Mouse (Mus musculus): ENCODE data around the gene Gm4131. TPM values are rescaled to one million over a fixed set of nuclear protein-coding genes. Genes with fewer than 3 reads are reported as not detected.
"Not testable (repeated sequence)": the region's sequence is repeated elsewhere in the genome, so short reads cannot be mapped to it uniquely, and the experiment has no call there.

The Gm4131 gene
- not detected in 2 replicates for polyA plus RNA-seq (2015; fragmentation: Nextera tagmentation; extraction: Ambion mirVana)

DNA sequence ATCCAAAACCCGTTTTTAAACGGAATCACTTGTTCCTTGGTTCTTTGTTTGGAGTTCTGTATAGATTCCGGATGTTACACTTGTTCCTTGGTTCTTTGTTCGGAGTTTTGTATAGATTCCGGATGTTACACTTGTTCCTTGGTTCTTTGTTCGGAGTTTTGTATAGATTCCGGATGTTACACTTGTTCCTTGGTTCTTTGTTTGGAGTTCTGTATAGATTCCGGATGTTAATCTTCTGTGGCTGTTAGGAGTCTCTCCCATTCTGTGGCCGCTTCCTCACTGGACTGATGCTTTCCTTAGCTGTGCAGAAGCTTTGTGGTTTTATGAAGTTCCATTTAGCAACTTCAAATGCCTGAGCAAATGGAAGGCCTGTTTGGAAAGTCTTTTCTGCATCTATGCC lies at the start of gene Gm4131:
Gene Gm4131, minus strand, starts transcription at position 101 of the 400 bp plus-strand sequence.
- not testable (repeated sequence) for H3K27ac ChIP-seq (ENCODE audit: low read depth); DNase-seq; H3K4me3 ChIP-seq (ENCODE audit: low read depth, low read length); H3K36me3 ChIP-seq (replicated peaks; ENCODE audit: insufficient read depth, low read length); H3K27me3 ChIP-seq (ENCODE audit: insufficient read depth, low read length); H3K4me1 ChIP-seq (ENCODE audit: insufficient read depth); ATAC-seq; H3K9me3 ChIP-seq (ENCODE audit: low read length); H3K9ac ChIP-seq (replicated peaks); H3K4me2 ChIP-seq (ENCODE audit: low read depth, low read length)
- WGBS (ENCODE audit: insufficient replicate concordance) = 77% methylated on average over 9 of the region's 9 CpGs

DNA sequence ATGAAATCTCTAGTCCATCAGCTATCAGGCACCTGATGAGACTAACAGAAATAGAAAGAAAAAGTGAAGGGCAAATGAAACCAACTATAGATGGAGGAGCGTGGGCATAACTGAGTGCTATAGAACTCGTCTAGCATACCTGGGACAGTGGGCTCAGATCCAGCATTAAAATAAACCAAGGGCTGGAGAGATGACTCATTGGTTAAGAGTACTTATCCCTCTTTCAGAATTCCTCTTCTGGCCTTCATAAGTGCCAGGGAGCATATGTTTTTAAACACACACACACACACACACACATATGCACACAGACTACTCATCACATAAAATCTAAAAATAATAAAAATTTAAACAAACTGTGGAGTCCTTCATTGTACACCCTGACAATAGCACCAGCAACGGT lies 43.2 kb upstream of the Gm4131 start:
- no peaks in the 10 kb centered on the region for H3K36me3 ChIP-seq (replicated peaks; ENCODE audit: insufficient read depth, low read length)
- no peaks in the 10 kb centered on the region for H3K9me3 ChIP-seq (ENCODE audit: low read length)
- TF ChIP-seq EP300 (IDR thresholded peaks at IDR 0.05; ENCODE audit: low read depth) (no peak), CTCF (IDR thresholded peaks at IDR 0.05; ENCODE audit: low read depth) (no peak)
- no peak overlapping the region for H3K27ac ChIP-seq (ENCODE audit: low read depth)
- H3K4me2 ChIP-seq (ENCODE audit: low read depth, low read length) = no peak overlapping the region
- 67% methylated on average over 3 of the region's 3 CpGs for WGBS (ENCODE audit: insufficient replicate concordance)
- ATAC-seq (no peak), DNase-seq (no peak)
- H3K4me1 ChIP-seq (ENCODE audit: insufficient read depth) = no peaks in the 10 kb centered on the region
- no peak overlapping the region for H3K9ac ChIP-seq (replicated peaks)
- H3K4me3 ChIP-seq (ENCODE audit: low read depth, low read length) = no peak overlapping the region
- H3K27me3 ChIP-seq (ENCODE audit: insufficient read depth, low read length) = no peaks in the 10 kb centered on the region

DNA sequence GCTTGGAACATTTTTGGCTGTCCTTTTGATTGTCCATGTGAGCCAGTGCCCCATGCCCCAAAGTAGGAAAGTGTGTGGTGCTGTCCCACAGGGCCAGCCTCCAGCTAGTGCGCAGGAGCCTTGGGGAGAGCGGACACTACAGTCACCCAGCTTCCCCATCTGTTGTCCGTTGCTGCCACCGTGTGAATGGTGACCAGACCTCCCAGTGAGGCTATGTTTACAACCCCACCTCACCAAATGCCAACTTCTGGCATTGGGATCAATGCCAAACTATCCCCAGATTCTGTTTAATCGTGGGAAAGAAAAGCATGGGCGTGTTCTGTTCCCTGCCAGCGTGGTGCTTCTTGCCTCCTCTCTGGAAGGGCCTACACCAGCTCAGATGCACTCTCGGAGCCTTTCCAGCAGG lies 41.1 kb upstream of the Gm4131 start:
- H3K4me3 ChIP-seq (ENCODE audit: low read depth, low read length) = no peak overlapping the region
- H3K9me3 ChIP-seq (ENCODE audit: low read length) = no peaks in the 10 kb centered on the region
- no peaks in the 10 kb centered on the region for H3K36me3 ChIP-seq (replicated peaks; ENCODE audit: insufficient read depth, low read length)
- H3K27ac ChIP-seq (ENCODE audit: low read depth) = no peak overlapping the region
- H3K9ac ChIP-seq (replicated peaks) = no peak overlapping the region
- WGBS (ENCODE audit: insufficient replicate concordance) = 74% methylated on average over 8 of the region's 8 CpGs
- DNase-seq (no peak), ATAC-seq (no peak)
- no peak overlapping the region for H3K4me2 ChIP-seq (ENCODE audit: low read depth, low read length)
- no peaks in the 10 kb centered on the region for H3K4me1 ChIP-seq (ENCODE audit: insufficient read depth)
- no peaks in the 10 kb centered on the region for H3K27me3 ChIP-seq (ENCODE audit: insufficient read depth, low read length)
- TF ChIP-seq CTCF (IDR thresholded peaks at IDR 0.05; ENCODE audit: low read depth) = peak; percentile 14; the same call in 1 of the 2 replicates
- no peak for TF ChIP-seq EP300 (IDR thresholded peaks at IDR 0.05; ENCODE audit: low read depth)

DNA sequence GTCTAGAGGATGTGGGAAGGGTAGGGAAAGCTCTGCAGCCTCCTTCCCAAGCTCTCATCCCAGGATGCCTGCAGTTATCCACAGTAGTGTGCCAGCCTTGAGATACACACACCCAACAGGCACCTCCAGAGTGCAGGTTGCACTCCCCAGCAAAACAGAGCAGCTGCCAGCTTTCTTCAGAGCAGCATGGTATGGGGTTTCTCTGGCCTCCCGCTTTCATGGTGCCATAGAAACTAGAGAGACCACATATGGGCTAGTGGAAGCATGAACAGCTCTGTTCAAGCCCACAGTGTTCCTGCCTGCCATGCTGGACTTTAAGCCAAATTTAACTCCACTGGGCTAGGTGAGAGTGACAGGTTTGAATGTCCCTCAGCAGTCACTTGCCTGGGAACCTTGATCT lies 36.1 kb upstream of the Gm4131 start:
- Histone ChIP-seq H3K4me1 (ENCODE audit: insufficient read depth) (no peaks in the 10 kb centered on the region), H3K27me3 (ENCODE audit: insufficient read depth, low read length) (no peaks in the 10 kb centered on the region), H3K36me3 (replicated peaks; ENCODE audit: insufficient read depth, low read length) (no peaks in the 10 kb centered on the region), H3K9me3 (ENCODE audit: low read length) (no peaks in the 10 kb centered on the region), H3K27ac (ENCODE audit: low read depth) (no peak overlapping the region), H3K4me2 (ENCODE audit: low read depth, low read length) (no peak overlapping the region), H3K9ac (replicated peaks) (no peak overlapping the region), H3K4me3 (ENCODE audit: low read depth, low read length) (no peak overlapping the region)
- no peak for DNase-seq
- TF ChIP-seq CTCF (IDR thresholded peaks at IDR 0.05; ENCODE audit: low read depth) (no peak), EP300 (IDR thresholded peaks at IDR 0.05; ENCODE audit: low read depth) (no peak)
- WGBS (ENCODE audit: insufficient replicate concordance) = 95% methylated on average over 1 of the region's 1 CpGs
- ATAC-seq = no peak

DNA sequence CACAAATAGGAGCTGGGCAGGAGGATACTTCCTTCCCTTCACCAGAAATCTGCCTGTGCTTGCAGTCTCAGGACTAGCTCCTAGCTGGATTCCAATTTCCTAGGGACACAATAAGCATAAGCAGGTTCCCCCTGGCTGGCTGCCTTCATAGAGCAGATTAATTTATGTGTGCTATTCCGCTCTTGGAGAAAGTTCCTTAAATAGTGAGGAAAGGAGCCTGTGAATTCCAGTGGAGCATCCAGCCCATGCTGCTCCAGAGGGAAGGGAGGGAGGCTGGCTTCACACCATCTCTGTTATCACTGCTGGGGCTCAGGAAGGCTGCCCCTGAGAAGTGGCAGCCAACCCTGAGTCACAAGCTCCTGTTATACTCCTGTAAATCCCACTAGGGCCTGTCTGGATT lies 35.5 kb upstream of the Gm4131 start:
- no peaks in the 10 kb centered on the region for H3K4me1 ChIP-seq (ENCODE audit: insufficient read depth)
- ATAC-seq = no peak

DNA sequence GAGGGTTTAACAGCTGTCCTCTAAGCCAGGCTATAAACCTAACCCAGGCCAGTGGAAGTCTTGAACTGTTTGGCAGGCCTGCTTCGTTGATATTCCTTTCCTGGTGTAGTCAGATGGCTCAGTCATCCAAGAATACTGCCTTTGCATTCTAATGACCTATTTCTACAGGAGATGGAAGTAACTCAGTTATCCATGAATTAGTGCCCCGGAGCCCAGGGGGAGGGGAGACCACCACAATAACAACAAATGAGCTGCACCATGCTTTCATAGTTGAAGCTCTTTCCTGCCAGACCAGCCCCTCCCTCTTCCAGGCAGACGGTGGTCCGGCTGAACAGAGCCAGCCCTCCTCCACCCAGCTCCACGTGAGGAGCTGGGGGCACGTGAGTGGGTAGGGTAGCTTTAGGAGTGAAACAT lies 33.4 kb upstream of the Gm4131 start:
- no peak overlapping the region for H3K4me2 ChIP-seq (ENCODE audit: low read depth, low read length)
- no peak for ATAC-seq
- no peaks in the 10 kb centered on the region for H3K9me3 ChIP-seq (ENCODE audit: low read length)
- 75% methylated on average over 6 of the region's 6 CpGs for WGBS (ENCODE audit: insufficient replicate concordance)
- H3K36me3 ChIP-seq (replicated peaks; ENCODE audit: insufficient read depth, low read length) = no peaks in the 10 kb centered on the region
- no peak for DNase-seq
- no peak overlapping the region for H3K4me3 ChIP-seq (ENCODE audit: low read depth, low read length)
- no peaks in the 10 kb centered on the region for H3K4me1 ChIP-seq (ENCODE audit: insufficient read depth)
- no peak overlapping the region for H3K9ac ChIP-seq (replicated peaks)
- no peaks in the 10 kb centered on the region for H3K27me3 ChIP-seq (ENCODE audit: insufficient read depth, low read length)
- no peak overlapping the region for H3K27ac ChIP-seq (ENCODE audit: low read depth)
- TF ChIP-seq EP300 (IDR thresholded peaks at IDR 0.05; ENCODE audit: low read depth) = no peak
- TF ChIP-seq CTCF (IDR thresholded peaks at IDR 0.05; ENCODE audit: low read depth) = no peak

More for the DNA sequence above, 35.5 kb upstream of the Gm4131 start:
- 75% methylated on average over 1 of the region's 1 CpGs for WGBS (ENCODE audit: insufficient replicate concordance)
- Histone ChIP-seq H3K27me3 (ENCODE audit: insufficient read depth, low read length) (no peaks in the 10 kb centered on the region), H3K9ac (replicated peaks) (no peak overlapping the region), H3K4me3 (ENCODE audit: low read depth, low read length) (no peak overlapping the region), H3K27ac (ENCODE audit: low read depth) (no peak overlapping the region), H3K4me2 (ENCODE audit: low read depth, low read length) (no peak overlapping the region), H3K36me3 (replicated peaks; ENCODE audit: insufficient read depth, low read length) (no peaks in the 10 kb centered on the region), H3K9me3 (ENCODE audit: low read length) (no peaks in the 10 kb centered on the region)
- DNase-seq = no peak
- TF ChIP-seq CTCF (IDR thresholded peaks at IDR 0.05; ENCODE audit: low read depth) (no peak), EP300 (IDR thresholded peaks at IDR 0.05; ENCODE audit: low read depth) (no peak)

DNA sequence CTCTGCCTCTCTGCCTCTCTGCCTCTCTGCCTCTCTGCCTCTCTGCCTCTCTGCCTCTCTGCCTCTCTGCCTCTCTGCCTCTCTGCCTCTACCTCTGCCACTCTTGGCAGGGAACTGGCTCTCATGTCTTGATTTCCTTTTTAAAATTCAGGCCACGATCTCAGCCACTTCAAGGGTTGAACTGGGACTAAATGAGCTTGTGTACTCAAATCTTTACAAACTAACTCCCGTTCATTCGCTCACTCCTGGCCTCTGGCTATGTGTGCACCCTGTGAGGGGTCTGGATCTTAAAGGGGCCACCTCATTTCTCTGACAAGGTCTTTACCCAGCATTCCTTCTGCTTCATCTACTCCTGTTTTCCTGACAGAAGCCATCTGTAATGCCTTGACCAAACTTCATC lies 18.6 kb upstream of the Gm4131 start:
- H3K9me3 ChIP-seq (ENCODE audit: low read length) = no peaks in the 10 kb centered on the region
- TF ChIP-seq EP300 (IDR thresholded peaks at IDR 0.05; ENCODE audit: low read depth) (no peak), CTCF (IDR thresholded peaks at IDR 0.05; ENCODE audit: low read depth) (no peak)
- H3K4me3 ChIP-seq (ENCODE audit: low read depth, low read length) = no peak overlapping the region
- no peak overlapping the region for H3K27ac ChIP-seq (ENCODE audit: low read depth)
- H3K4me1 ChIP-seq (ENCODE audit: insufficient read depth) = 0 out of 2 replicates have a peak, but pooled peaks cover 3% of the 10 kb centered on the region
- H3K36me3 ChIP-seq (replicated peaks; ENCODE audit: insufficient read depth, low read length) = no peaks in the 10 kb centered on the region
- no peaks in the 10 kb centered on the region for H3K27me3 ChIP-seq (ENCODE audit: insufficient read depth, low read length)
- DNase-seq = no peak
- H3K9ac ChIP-seq (replicated peaks) = no peak overlapping the region
- H3K4me2 ChIP-seq (ENCODE audit: low read depth, low read length) = no peak overlapping the region
- 58% methylated on average over 3 of the region's 3 CpGs for WGBS (ENCODE audit: insufficient replicate concordance)
- ATAC-seq = no peak

Measured in liver, postnatal 0 days (tissue).